Mouse (Mus musculus): Measurements from ENCODE around the gene Fchsd2.
A peak's percentile ranks its signal among the peaks of the same experiment; 100 is the strongest.

Fchsd2 gene

GRCm38 (mm10) chr7:101072123-101072740, 20.4 kb upstream of the Fchsd2 start:
- no peak for DNase-seq

GRCm38 (mm10) chr7:101074170-101074767, 18.4 kb upstream of the Fchsd2 start:
- no peak for DNase-seq

- no peak for DNase-seq
Measured at GRCm38 (mm10) chr7:101083562-101084166, 9.0 kb upstream of the Fchsd2 start.

GRCm38 (mm10) chr7:101084816-101085456, 7.7 kb upstream of the Fchsd2 start:
- no peak for DNase-seq

GRCm38 (mm10) chr7:101085779-101086178, 6.9 kb upstream of the Fchsd2 start:
- DNase-seq = no peak

- DNase-seq = no peak
Measured at GRCm38 (mm10) chr7:101088687-101089086, 4.0 kb upstream of the Fchsd2 start.

GRCm38 (mm10) chr7:101089242-101089641, 3.4 kb upstream of the Fchsd2 start:
- no peak for DNase-seq

GRCm38 (mm10) chr7:101093231-101093630, 568 bp downstream of the Fchsd2 start:
- DNase-seq = no peak

- no peak for DNase-seq
Measured at GRCm38 (mm10) chr7:101094746-101095145, 2.1 kb downstream of the Fchsd2 start.

- DNase-seq = no peak
Measured at GRCm38 (mm10) chr7:101095560-101095959, 2.9 kb downstream of the Fchsd2 start.

- no peak for DNase-seq
Measured at GRCm38 (mm10) chr7:101096576-101096975, 3.9 kb downstream of the Fchsd2 start.

- no peak for DNase-seq
Measured at GRCm38 (mm10) chr7:101097084-101097483, 4.4 kb downstream of the Fchsd2 start.

GRCm38 (mm10) chr7:101099981-101100380, 7.3 kb downstream of the Fchsd2 start:
- DNase-seq = no peak

- peak; percentile 73 to 83 for DNase-seq
Measured at GRCm38 (mm10) chr7:101101156-101101691, 8.6 kb downstream of the Fchsd2 start.

GRCm38 (mm10) chr7:101106666-101107065, 14.0 kb downstream of the Fchsd2 start:
- DNase-seq = no peak

GRCm38 (mm10) chr7:101107073-101107810, 14.6 kb downstream of the Fchsd2 start:
- DNase-seq = no peak

- DNase-seq = peak; percentile 97 to 98
Measured at GRCm38 (mm10) chr7:101107968-101108652, 15.4 kb downstream of the Fchsd2 start.

- DNase-seq = peak in 1 of 2 experiments; percentile 65
Measured at GRCm38 (mm10) chr7:101108653-101109005, 16.0 kb downstream of the Fchsd2 start.

- DNase-seq = peak; percentile 29 to 35
Measured at GRCm38 (mm10) chr7:101109006-101109855, 16.6 kb downstream of the Fchsd2 start.

GRCm38 (mm10) chr7:101109856-101110350, 17.2 kb downstream of the Fchsd2 start:
- peak; percentile 39 to 44 for DNase-seq

- DNase-seq = no peak
Measured at GRCm38 (mm10) chr7:101113410-101113809, 20.7 kb downstream of the Fchsd2 start.

Data from cerebellum, postnatal 36 days (tissue).